Mouse (Mus musculus) heart, embryonic 14.5 days (tissue): ENCODE measurements around the gene Ttc8. TPM values are rescaled to one million over a fixed set of nuclear protein-coding genes. Genes with fewer than 3 reads are reported as not detected.

Source experiments
- ATAC-seq: fragments of 200-750 bp; cut with Nextera tagmentation; 2 replicates; pipeline ENCODE4 v1.8.0; 2017; ENCODE audit warnings: low read depth, moderate TSS enrichment; ENCODE audit not compliant: insufficient number of reproducible peaks, insufficient read depth, low FRiP score
- H3K27ac ChIP-seq, 2 experiments: fragments of 200-500 bp in 1 of 2; fragments of 300-500 bp in 1 of 2; sonication (generic) in 1 of 2; replicated peaks in 1 of 2; 2 replicates each; pipeline ENCODE4 v1.5.1; 2012 to 2014; ENCODE audit warnings: low read depth in 2 of 2, low read length in 2 of 2, control low read depth in 1 of 2, mild to moderate bottlenecking in 1 of 2, mixed read lengths in 1 of 2; ENCODE audit not compliant: control insufficient read depth in 1 of 2, insufficient read depth in 1 of 2
- H3K27me3 ChIP-seq: fragments of 300-500 bp; sonication (generic); 2 replicates; pipeline ENCODE4 v1.6.1; 2014; ENCODE audit warnings: mild to moderate bottlenecking, low read length, control low read depth; ENCODE audit not compliant: control insufficient read depth, insufficient read depth
- H3K36me3 ChIP-seq: fragments of 300-500 bp; sonication (generic); 2 replicates; pipeline ENCODE4 v1.6.1; 2014; ENCODE audit warnings: mild to moderate bottlenecking, control low read depth, low read length, mixed read lengths; ENCODE audit not compliant: control insufficient read depth, insufficient read depth
- H3K4me1 ChIP-seq, 2 experiments: fragments of 200-500 bp in 1 of 2; fragments of 300-500 bp in 1 of 2; sonication (generic) in 1 of 2; 2 replicates each; pipeline ENCODE4 v1.6.1; 2012 to 2014; ENCODE audit warnings: low read length in 2 of 2, control low read depth in 1 of 2, mixed read lengths in 1 of 2; ENCODE audit not compliant: control insufficient read depth in 2 of 2, insufficient read depth in 2 of 2
- H3K4me2 ChIP-seq: fragments of 300-500 bp; sonication (generic); 2 replicates; pipeline ENCODE4 v1.6.1; 2014; ENCODE audit warnings: mild to moderate bottlenecking, low read length
- H3K4me3 ChIP-seq, 2 experiments: fragments of 200-500 bp in 1 of 2; fragments of 300-500 bp in 1 of 2; sonication (generic) in 1 of 2; 2 replicates each; pipeline ENCODE4 v1.5.1; 2012 to 2014; ENCODE audit warnings: low read length in 2 of 2, mild to moderate bottlenecking in 2 of 2, control low read depth in 1 of 2, low read depth in 1 of 2, moderate library complexity in 1 of 2; ENCODE audit not compliant: control insufficient read depth in 1 of 2, insufficient read depth in 1 of 2
- H3K9ac ChIP-seq: fragments of 300-500 bp; sonication (generic); 2 replicates; pipeline ENCODE4 v1.6.1; 2014; ENCODE audit warnings: mild to moderate bottlenecking, low read length
- H3K9me3 ChIP-seq: fragments of 300-500 bp; sonication (generic); 2 replicates; pipeline ENCODE4 v1.6.1; 2016; ENCODE audit warnings: low read length, control low read depth; ENCODE audit not compliant: control insufficient read depth
- WGBS: fragments of 180-500 bp; shearing (Covaris S2); extraction: QIAGEN DNeasy Blood & Tissue Kit; methylation state at CpG from one replicate; pipeline ENCODE4 v1.1.7; 2014; 5-methylcytosine and 5-hydroxymethylcytosine counted together
- polyA plus RNA-seq: library from polyadenylated mRNA; unstranded; fragments of >200 nt; fragmentation: Nextera tagmentation; extraction: Ambion mirVana; gene quantifications from 2 replicates; pipeline ENCODE4 v1.2.1, GENCODE M21; 2014

The Ttc8 gene
- polyA plus RNA-seq, 1 experiment from 2014 or later, result 18.4 TPM

DNA sequence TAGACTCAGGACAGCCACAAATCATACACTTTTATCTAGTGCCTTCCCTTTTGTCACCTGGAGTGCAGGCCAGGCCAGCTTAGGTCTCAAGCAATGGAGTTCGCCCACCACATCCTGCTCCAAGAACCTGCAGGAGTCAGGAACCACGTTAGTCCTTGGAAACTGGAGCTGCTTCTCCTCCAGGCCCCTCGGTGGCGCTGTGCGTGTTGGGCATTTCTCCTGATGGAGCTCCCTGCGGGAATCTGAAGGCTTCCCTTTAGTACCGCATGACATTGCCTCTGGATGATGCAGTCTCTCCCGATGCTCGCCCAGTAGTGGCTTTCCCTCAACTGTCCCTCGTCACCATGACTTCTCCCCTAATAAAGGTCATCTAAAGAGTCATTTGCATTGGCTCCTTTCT lies 53.1 kb downstream of the Ttc8 start:
- H3K36me3 ChIP-seq, result peaks cover 19% of the 10 kb centered on the region
- no peak overlapping the region for H3K4me2 ChIP-seq
- H3K27me3 ChIP-seq, result no peaks in the 10 kb centered on the region
- no peak overlapping the region for H3K9ac ChIP-seq
- H3K4me3 ChIP-seq, result no peak overlapping the region
- no peak for ATAC-seq
- no peaks in the 10 kb centered on the region for H3K9me3 ChIP-seq
- 80% methylated on average over 10 of the region's 10 CpGs for WGBS
- no peak overlapping the region for H3K27ac ChIP-seq
- no peaks in the 10 kb centered on the region for H3K4me1 ChIP-seq

DNA sequence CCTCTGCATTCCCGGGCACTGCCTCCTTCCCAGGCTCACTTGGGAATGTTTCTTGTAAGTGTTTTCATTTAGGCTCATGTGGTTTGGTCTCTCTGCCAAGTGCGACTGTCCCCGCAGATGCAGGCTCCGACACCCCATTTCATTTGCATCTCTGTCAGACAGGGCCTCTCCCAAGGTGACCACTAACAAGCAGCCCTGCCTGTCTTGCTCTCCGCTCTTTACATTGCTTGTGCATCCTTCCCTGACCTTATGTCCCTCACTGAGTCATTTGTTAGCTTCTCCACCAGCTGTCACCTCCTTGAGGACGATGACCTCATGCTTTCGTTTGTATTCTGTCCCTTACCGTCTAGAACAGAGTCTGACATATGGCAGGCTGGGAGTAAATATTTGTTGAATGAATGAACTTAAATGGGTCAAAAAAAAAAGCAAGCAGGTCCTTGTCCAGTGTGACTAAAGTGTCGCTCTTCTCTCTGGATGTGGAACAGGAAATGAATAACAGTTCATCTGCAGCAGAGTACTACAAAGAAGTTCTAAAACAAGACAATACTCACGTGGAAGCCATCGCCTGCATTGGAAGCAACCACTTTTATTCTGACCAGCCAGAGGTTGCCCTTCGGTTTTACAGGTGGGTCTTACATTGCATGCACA lies 53.9 kb downstream of the Ttc8 start:
- WGBS, result 71% methylated on average over 12 of the region's 12 CpGs
- Histone ChIP-seq H3K9me3 (0 out of 2 replicates have a peak, but pooled peaks cover 2% of the 10 kb centered on the region), H3K27ac (no peak overlapping the region), H3K36me3 (peaks cover 19% of the 10 kb centered on the region), H3K4me2 (no peak overlapping the region), H3K27me3 (no peaks in the 10 kb centered on the region), H3K4me1 (no peaks in the 10 kb centered on the region), H3K4me3 (no peak overlapping the region), H3K9ac (no peak overlapping the region)
- no peak for ATAC-seq

DNA sequence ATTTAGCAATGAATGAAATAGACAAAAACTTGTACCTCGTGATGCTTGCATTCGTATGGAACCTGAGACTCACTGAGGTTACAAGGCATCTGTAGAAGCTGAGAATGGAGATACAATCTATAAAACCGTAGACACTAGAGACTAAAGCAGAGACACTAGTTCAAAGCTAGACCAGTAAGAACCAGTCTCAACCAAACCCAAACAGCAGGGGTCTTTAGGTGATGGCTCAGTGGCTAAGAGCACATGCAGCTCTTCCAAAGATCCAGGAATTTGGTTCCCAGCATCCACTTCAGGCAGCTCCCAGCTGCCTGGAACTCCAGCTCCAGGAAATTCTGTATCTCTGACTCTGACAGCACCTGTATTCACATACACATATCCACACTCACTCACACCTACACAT lies 60.7 kb downstream of the Ttc8 start:
- H3K9me3 ChIP-seq, result 0 out of 2 replicates have a peak, but pooled peaks cover 2% of the 10 kb centered on the region
- no peaks in the 10 kb centered on the region for H3K4me1 ChIP-seq
- no peak overlapping the region for H3K4me3 ChIP-seq
- H3K27me3 ChIP-seq, result no peaks in the 10 kb centered on the region
- peaks cover 22% of the 10 kb centered on the region for H3K36me3 ChIP-seq
- H3K27ac ChIP-seq, result no peak overlapping the region
- H3K4me2 ChIP-seq, result no peak overlapping the region
- ATAC-seq, result no peak
- no peak overlapping the region for H3K9ac ChIP-seq
- WGBS, result 92% methylated on average over 3 of the region's 3 CpGs

DNA sequence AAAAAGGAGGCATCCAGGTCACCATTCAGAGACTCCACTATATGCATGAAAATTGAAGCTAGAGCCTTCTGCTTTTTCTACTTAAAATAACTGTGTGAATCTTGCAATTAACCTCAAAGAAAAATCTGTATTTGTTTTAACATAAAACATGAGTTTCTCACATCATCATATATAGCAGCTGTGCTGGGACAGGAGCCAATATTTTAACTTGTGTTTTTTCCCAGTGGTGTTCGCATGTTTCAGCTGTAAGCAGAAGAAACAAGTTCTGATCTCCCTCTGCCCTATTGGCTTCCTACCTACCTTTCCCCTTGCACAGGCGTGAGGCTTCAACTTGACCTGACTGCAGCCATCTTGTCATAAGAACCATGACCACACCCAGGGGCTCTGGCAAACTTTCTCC lies 64.4 kb downstream of the Ttc8 start:
- H3K9me3 ChIP-seq, result no peaks in the 10 kb centered on the region
- no peaks in the 10 kb centered on the region for H3K4me1 ChIP-seq
- no peak for ATAC-seq
- no peak overlapping the region for H3K4me3 ChIP-seq
- H3K4me2 ChIP-seq, result no peak overlapping the region
- 82% methylated on average over 2 of the region's 2 CpGs for WGBS
- no peaks in the 10 kb centered on the region for H3K27me3 ChIP-seq
- H3K9ac ChIP-seq, result no peak overlapping the region
- no peak overlapping the region for H3K27ac ChIP-seq
- peaks cover 3% of the 10 kb centered on the region; the same call in 1 of the 2 replicates for H3K36me3 ChIP-seq

DNA sequence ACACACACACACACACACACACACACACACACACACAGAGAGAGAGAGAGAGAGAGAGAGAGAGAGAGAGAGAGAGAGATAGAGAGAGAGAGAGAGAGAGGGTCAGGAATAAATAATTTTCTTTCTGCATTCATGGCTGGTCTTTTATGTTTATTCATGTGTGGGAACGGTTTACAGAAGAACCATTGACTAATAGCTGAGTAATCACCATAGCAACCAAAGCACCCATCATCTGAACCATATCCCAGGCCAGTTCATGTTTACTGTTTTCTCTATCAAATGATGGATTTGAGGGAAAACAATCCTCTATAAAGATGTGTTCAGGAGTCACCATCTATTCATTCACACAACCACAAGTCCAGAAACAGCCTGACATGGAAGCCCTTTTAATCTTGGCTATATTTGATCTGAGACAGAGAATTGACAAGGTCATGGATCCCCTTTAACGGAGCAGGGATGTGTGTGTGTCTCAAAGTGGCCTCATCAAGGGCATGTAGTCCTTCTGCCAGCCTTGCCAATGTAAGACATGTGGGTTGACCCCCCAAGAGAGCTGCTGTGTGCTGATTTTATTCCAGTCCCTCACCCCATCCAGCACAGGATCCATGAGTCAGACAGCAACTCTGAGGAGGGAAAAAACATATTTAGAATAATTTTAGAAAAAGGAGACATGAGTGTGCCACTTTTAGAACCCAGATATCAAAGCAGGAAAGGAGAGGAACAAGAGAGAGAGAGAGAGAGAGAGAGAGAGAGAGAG lies 70.9 kb downstream of the Ttc8 start:
- no peaks in the 10 kb centered on the region for H3K4me1 ChIP-seq
- no peak overlapping the region for H3K27ac ChIP-seq
- no peak overlapping the region for H3K9ac ChIP-seq
- ATAC-seq, result no peak
- H3K27me3 ChIP-seq, result no peaks in the 10 kb centered on the region
- no peaks in the 10 kb centered on the region for H3K36me3 ChIP-seq
- H3K4me2 ChIP-seq, result no peak overlapping the region
- H3K4me3 ChIP-seq, result no peak overlapping the region
- no peaks in the 10 kb centered on the region for H3K9me3 ChIP-seq
- WGBS, result 77% methylated on average over 2 of the region's 2 CpGs

DNA sequence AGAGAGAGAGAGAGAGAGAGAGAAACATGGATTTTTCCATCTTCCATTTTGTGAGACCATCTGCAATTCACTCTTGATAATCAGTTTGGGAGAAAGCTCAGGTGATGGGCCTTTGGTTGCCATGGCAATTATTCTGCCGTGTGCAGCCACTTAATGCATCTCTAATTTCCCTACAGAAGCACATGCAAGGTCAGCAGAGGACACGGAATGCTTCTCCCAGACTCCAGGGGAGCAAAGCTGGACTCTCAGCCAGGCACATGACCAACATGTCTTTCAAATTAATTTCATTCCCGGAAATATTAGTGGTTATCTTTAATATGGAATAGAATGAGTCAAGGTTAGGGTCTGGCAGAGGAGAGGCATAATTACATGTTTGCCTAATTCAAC lies 71.4 kb downstream of the Ttc8 start:
- 74% methylated on average over 3 of the region's 3 CpGs for WGBS
- Histone ChIP-seq H3K4me3 (no peak overlapping the region), H3K9me3 (no peaks in the 10 kb centered on the region), H3K4me2 (no peak overlapping the region), H3K27ac (no peak overlapping the region), H3K27me3 (no peaks in the 10 kb centered on the region), H3K4me1 (no peaks in the 10 kb centered on the region), H3K36me3 (no peaks in the 10 kb centered on the region), H3K9ac (no peak overlapping the region)
- ATAC-seq, result no peak

DNA sequence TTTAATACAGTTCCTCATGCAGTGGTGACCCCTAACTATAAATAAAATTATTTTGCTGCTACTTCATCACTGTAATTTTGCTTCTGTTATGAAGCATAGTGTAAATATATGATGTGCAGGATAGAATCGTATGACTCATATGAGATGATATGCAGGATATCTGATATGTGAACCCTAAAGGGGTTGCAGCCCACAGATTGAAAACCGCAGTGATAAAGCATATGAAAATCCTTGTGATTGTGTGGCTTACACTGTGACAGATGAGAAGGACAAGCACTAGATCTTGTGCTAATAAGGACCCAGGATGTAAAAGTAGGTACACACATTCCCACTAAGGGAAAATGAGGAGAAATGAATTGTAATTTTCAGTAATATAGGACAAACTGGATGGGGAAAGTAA lies 73.4 kb downstream of the Ttc8 start:
- no peaks in the 10 kb centered on the region for H3K27me3 ChIP-seq

More for the DNA sequence above, 73.4 kb downstream of the Ttc8 start:
- no peak overlapping the region for H3K4me2 ChIP-seq
- H3K27ac ChIP-seq, result no peak overlapping the region
- H3K36me3 ChIP-seq, result no peaks in the 10 kb centered on the region
- WGBS, result 89% methylated on average over 2 of the region's 2 CpGs
- no peaks in the 10 kb centered on the region for H3K9me3 ChIP-seq
- no peak overlapping the region for H3K4me3 ChIP-seq
- no peaks in the 10 kb centered on the region for H3K4me1 ChIP-seq
- H3K9ac ChIP-seq, result no peak overlapping the region
- no peak for ATAC-seq
